Mouse (Mus musculus) cortical plate, adult 2 months (tissue): ENCODE measurements at regions not wholly inside any gene's neighbourhood (a gene's known extent, or its start where the extent isn't known, plus 50 kb on each side); places are given as distances from the start of the nearest gene placed in this dataset.

ENCODE experiments used
- CTCF ChIP-seq: fragments of 200-500 bp; IDR thresholded peaks from 2 replicates; pipeline ENCODE4 v1.5.1; 2011; ENCODE audit warnings: mild to moderate bottlenecking, control low read depth, low read length; ENCODE audit not compliant: insufficient read depth; ENCODE audit errors: extremely low read depth
- POLR2A ChIP-seq: fragments of 200-500 bp; IDR thresholded peaks from 2 replicates; pipeline ENCODE4 v1.6.1; 2011; ENCODE audit warnings: mild to moderate bottlenecking, low read length, control low read depth; ENCODE audit not compliant: insufficient read depth; ENCODE audit errors: extremely low read depth

DNA sequence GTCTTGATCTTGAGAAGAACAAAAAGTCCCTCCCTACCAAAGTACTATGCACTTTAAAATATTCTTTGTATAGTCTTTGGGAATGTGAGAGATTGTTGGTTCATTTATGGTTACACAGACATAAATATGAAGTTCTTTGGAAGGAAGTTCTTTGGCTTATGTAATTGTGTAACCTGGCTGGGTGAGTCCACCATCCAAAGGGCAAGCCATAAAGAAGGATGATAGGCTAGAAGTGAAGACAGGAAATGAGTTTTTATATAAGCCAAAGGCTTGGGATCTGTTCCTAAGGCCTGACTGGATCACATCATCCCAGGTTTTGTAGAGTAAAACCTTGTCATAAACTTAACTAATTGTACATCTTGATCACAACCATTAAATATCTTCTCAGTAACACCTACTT is 65.0 kb upstream of the Hif1a start:
- TF ChIP-seq CTCF (no peak), POLR2A (no peak)
